Mouse (Mus musculus) ovary, adult 18-20 months (tissue): ENCODE measurements around the gene Pcp4.

Experiments used
- DNase-seq: peaks from one replicate; pipeline ENCODE4 v3.0.0; 2022; ENCODE audit warnings: low spot score, mixed read lengths

Gene Pcp4

DNA sequence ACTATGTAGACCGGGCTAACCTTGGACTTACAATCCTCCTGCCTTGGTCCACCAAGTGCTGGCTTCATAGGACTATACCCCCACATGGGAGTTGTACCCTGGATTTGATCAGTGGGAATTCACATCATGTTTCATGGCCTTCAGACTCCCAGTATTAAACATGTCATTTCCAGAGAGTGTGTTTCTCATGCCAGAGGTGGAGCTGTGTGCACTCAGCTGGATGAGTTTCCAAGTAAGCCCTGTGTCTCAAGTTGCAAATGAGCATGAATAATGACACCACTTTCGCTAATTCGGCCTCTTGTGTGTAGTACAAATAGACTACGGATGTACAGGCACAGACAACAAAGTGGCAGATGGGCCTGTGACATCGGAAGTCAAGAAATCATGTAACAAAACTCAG lies 20.6 kb downstream of the Pcp4 start:
- no peak for DNase-seq

GRCm38 (mm10) chr16:96491530-96491929 lies 24.1 kb downstream of the Pcp4 start:
- no peak for DNase-seq

- no peak for DNase-seq
These were observed 26.7 kb downstream of the Pcp4 start for GRCm38 (mm10) chr16:96494079-96494478.

- no peak for DNase-seq
These were observed 31.5 kb downstream of the Pcp4 start for GRCm38 (mm10) chr16:96498951-96499350.

DNA sequence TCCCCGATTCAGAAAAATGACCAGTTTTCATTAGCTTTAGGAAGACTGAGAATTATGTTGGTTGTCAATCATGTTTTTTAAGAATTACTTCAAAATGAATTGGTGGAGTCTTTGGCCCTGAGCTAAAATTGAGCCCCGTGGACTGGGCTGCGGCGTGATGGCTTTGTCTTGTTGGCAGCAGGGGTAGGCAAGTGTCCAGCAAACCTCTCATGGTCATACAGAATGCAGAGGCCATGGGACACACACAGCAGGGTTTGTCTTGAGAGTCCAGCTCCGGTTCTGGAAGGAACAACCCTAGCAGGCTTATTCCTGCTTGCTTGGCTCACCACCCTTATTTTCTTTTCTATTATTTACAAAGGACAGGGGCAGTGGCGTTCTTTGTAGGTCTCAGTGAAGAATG lies 33.8 kb downstream of the Pcp4 start:
- no peak for DNase-seq

GRCm38 (mm10) chr16:96502586-96502985 lies 35.2 kb downstream of the Pcp4 start:
- DNase-seq = no peak

DNA sequence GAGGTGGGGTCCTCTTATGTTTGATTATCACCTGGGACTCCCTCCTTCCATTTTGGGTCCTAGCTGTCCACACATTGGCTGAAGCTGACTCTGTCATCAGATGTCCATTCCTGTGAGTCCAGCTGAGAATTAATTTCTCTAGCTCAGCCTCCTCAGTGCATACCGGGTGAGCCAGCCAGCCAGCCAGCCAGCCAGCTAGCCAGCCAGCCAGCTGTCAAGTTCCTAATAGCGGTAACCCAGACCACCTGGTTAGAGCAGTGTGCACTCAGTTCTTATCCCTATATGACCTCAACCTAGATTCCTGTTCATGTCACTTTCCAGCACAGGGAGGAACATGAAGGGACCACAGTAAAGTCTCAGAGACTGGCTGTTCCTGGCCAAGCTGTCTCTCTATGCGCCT lies 47.1 kb downstream of the Pcp4 start:
- no peak for DNase-seq

DNA sequence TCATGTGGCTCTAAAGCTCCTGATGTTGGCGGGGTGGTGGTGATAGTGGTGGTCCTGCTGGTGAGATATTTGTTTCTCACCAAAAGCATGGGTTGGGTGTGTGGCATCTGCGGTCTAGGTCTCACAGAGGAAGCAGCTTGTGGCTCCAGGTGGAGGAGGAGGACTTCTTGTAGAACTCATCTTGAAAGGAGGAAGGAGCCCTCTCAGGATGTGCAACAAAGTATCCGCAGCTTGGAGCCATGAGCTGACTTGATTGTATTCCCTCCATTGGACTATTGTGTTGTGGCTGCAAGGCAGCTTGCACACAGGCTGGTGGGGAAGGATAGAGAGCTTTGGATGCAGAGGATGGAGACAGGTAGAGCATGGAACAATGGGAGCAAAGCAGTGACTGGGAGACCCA lies 60.1 kb downstream of the Pcp4 start:
- DNase-seq = no peak

DNA sequence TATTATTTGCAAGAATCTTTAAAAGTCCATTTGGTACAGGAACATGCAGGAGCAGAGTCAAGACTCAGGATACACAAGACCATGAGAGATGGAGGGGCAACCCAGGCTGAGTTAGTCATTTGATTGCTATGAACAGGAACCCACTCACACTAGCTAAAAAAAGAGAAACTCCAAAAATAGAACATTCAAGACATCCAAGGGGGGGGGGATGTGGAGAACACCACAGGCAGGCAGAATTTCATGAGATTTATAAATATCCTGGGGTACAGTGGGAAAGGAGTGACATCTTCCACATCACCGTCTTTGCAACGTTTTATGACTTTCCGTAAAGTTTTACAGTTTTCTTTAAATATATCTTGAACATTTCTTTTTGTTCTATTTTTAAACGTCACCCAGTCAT lies 61.1 kb downstream of the Pcp4 start:
- DNase-seq = no peak

DNA sequence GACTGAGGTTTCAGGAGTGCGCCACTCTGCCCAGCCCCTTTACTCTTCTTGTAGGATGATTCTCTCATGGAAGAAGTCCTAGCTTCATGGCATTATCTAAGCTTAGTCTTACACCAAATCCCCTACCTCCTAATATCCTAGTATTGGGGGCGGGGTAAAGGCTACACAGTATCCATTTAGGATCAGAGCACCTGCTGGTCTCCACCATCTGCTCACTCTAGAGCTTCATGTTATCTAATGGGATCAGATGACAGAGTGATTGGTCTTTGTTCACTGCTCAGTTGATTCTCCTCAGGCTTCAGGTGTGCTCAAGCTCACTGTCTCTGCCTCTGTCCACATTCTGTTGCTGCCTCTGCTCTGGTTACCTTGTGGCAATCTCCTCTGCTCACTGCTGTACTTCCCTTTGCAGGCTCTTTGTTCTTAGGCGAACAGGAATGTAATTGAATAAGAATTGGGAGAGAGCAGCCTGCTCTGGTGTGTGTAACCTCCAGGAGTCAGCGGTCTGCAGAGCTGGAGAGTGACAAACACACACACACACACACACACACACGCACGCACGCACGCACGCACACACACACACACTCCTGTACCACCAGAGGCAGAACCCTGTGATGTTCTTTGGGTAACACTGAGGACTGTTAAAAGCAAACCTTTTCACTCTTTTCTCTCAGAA lies 62.6 kb downstream of the Pcp4 start:
- no peak for DNase-seq

DNA sequence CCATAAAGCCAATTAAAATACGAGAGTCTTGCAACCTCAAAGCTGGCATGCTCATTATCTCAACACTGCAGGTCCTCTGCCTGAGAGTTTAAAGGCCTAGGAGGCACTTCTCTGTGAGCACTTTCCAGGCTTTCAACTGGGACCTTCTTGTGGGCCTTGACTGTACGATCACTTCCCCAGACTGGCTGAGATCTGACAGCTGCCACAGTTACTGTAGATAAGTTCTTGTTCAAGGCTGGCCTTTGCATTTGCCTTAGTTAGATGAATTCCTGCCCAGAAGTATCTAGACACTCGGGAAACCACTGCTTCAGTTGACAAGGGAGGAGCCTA lies 63.1 kb downstream of the Pcp4 start:
- no peak for DNase-seq

GRCm38 (mm10) chr16:96531029-96531428 lies 63.6 kb downstream of the Pcp4 start:
- DNase-seq = no peak

DNA sequence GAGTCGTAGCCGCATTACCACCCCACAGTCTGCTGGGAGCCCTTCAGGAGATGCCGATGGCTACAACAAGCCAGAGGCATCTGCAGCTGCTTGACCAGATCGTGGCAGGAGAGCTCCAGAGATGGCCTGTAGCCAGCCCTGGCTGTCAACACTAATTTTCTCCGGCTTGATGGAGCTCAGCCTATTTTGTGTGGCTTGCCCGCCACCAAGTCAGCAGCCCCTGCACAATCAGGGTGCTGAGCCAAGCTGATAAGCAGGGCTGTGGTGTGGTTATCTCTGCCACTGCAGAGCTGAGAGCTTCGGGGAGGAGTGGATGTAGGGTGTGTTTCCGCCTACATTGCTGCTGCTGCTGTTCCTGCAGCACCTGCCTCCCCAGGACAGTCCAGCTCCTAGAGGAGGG lies 66.3 kb downstream of the Pcp4 start:
- no peak for DNase-seq

DNA sequence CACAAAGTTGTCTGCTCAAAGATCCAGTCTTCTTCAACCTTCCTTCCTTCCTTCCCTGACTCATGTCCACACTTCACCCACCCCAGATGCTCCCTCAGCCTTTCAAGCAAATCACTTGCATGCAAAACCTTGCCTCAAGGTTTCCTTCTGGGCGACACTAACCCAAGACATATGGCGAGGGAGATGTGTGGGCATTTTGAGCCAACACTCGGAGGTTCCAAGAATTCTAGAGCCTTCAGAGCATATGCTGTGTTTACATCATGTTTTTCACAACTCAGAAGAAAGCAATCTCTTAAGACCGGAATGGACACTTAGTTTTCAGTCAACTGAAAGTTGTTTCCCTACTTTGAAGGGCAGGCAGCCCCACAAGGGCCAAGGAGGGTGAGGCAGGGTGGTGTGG lies 67.9 kb downstream of the Pcp4 start:
- no peak for DNase-seq

- no peak for DNase-seq
These were observed 69.0 kb downstream of the Pcp4 start for GRCm38 (mm10) chr16:96536426-96536825.

DNA sequence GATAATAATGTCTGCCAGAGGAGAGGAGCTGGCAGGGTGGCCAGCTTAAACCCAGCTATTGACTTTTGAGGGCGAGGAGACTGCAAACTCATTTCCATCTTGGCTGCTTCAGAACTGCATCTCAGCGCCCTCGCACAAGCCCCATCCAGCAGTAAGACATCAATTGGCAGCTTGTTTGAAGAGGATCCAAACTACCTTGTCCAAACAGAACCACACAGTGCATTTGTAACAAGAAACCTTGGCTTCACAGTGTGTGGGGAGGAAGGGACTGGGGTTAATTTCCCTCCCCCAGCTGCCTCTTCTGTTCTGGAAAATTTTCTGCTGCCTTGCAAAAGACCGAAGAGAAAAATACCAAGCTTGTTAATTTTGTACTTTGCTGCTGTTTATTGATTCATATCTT lies 71.7 kb downstream of the Pcp4 start:
- DNase-seq = no peak

DNA sequence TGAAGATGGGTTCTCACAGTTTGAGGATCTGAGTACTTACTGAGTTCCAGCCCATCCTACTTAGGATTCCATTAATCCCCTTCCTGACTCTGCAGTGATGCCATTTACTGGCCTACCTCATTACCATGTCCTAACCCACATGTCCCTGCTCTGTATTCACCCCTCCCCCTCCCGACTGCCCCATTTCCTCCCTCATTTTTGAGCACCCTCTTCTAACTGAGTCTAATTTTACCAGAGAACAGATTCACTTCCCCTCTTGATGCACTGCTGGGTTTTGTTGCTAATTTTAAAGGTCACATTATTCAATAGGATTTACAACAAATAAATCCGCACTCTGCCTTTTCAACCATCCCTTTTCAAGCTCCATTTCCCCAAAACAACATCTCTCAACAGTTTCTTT lies 73.7 kb downstream of the Pcp4 start:
- DNase-seq = no peak

DNA sequence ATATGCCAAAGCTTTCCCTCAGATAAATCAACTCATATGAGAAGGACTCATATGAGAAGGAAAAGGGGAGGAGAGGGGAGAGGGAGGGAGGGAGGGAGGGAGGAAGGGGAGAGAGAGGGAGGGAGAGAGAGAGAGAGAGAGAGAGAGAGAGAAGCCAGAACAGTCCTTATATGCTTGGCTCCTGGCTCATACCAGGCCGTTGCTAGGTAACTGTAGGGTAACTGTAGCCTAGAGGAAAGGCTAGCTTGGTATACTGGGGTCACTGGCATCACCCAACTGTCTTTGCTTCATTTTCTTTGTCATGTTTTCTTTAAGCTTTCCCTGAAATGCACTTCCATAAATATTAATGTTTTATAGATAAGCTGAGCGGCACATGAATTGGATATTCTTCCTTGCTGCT lies 85.3 kb downstream of the Pcp4 start:
- no peak for DNase-seq

DNA sequence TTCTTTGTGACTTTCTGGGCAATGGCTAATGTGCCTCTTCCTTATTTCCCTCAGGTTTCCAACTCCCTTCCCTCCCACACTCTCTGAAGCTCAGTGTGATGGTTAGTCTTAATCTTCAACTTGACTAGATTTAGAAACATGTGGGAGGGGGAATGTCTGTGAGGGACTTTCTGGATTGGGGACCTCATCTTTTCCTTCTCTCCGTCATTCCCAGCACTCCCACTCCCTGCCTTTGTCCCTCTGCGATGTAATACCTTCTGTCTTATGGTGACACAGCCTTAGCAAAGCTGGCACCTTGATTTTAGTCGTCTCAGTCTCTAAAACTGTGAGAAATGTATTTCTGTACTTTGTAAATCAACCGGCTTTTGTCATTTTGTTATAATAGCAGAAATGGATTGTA lies 88.0 kb downstream of the Pcp4 start:
- DNase-seq = no peak

- no peak for DNase-seq
These were observed 89.2 kb downstream of the Pcp4 start for GRCm38 (mm10) chr16:96556621-96557020.

- DNase-seq = no peak
These were observed 90.9 kb downstream of the Pcp4 start for GRCm38 (mm10) chr16:96558341-96558740.

- DNase-seq = no peak
These were observed 92.4 kb downstream of the Pcp4 start for GRCm38 (mm10) chr16:96559796-96560195.

GRCm38 (mm10) chr16:96563350-96564257 lies 96.2 kb downstream of the Pcp4 start:
- DNase-seq = no peak

GRCm38 (mm10) chr16:96567428-96567827 lies 100.0 kb downstream of the Pcp4 start:
- DNase-seq = no peak
